Mouse (Mus musculus) lung, embryonic 16.5 days (tissue): Measurements from ENCODE around the gene Ankmy1. TPM values are rescaled to one million over a fixed set of nuclear protein-coding genes. Genes with fewer than 3 reads are reported as not detected.

Experiments
- ATAC-seq: fragments of 200-750 bp; cut with Nextera tagmentation; 2 replicates; pipeline ENCODE4 v1.8.0; 2017; ENCODE audit warnings: low read depth, mild to moderate bottlenecking, moderate library complexity
- H3K27ac ChIP-seq: fragments of 300-500 bp; sonication (generic); 2 replicates; pipeline ENCODE4 v1.5.1; 2014; ENCODE audit warnings: mild to moderate bottlenecking, control low read depth, low read length
- H3K27me3 ChIP-seq: fragments of 300-500 bp; sonication (generic); 2 replicates; pipeline ENCODE4 v1.6.1; 2014; ENCODE audit warnings: low read depth, low read length, mixed read lengths; ENCODE audit not compliant: control insufficient read depth, insufficient read depth
- H3K36me3 ChIP-seq: fragments of 300-500 bp; sonication (generic); 2 replicates; pipeline ENCODE4 v1.6.1; 2014; ENCODE audit warnings: low read length; ENCODE audit not compliant: control insufficient read depth, insufficient read depth
- H3K4me1 ChIP-seq: fragments of 300-500 bp; sonication (generic); replicated peaks from 2 replicates; pipeline ENCODE4 v1.6.1; 2014; ENCODE audit warnings: low read length, mixed read lengths; ENCODE audit not compliant: control insufficient read depth, insufficient read depth
- H3K4me2 ChIP-seq: fragments of 300-500 bp; sonication (generic); 2 replicates; pipeline ENCODE4 v1.6.1; 2014; ENCODE audit warnings: low read depth, low read length, control low read depth
- H3K4me3 ChIP-seq: fragments of 300-500 bp; sonication (generic); 2 replicates; pipeline ENCODE4 v1.5.1; 2014; ENCODE audit warnings: mild to moderate bottlenecking, low read length, control low read depth
- H3K9ac ChIP-seq: fragments of 300-500 bp; sonication (generic); 2 replicates; pipeline ENCODE4 v1.6.1; 2014; ENCODE audit warnings: low read length, control low read depth
- H3K9me3 ChIP-seq: fragments of 300-500 bp; sonication (generic); 2 replicates; pipeline ENCODE4 v1.6.1; 2016; ENCODE audit warnings: low read length; ENCODE audit not compliant: control insufficient read depth
- WGBS: fragments of 180-500 bp; shearing (Covaris S2); extraction: QIAGEN DNeasy Blood & Tissue Kit; methylation state at CpG from one replicate; pipeline ENCODE4 v1.1.7; 2014; 5-methylcytosine and 5-hydroxymethylcytosine counted together
- microRNA counts: library from miRNA; unstranded; fragments of <30 nt; microRNA quantifications from one replicate; lab custom pipeline; 2016
- microRNA-seq: library from miRNA; unstranded; fragments of <30 nt; microRNA quantifications from one replicate; pipeline ENCODE4, GENCODE M21; 2016
- polyA plus RNA-seq: library from polyadenylated mRNA; unstranded; fragments of >200 nt; fragmentation: Nextera tagmentation; extraction: Ambion mirVana; gene quantifications from 2 replicates; pipeline ENCODE4 v1.2.1, GENCODE M21; 2015

The Ankmy1 gene
- polyA plus RNA-seq, 1 experiment from 2014 or later: 0.48 TPM

GRCm38 (mm10) chr1:92815756-92816294 lies 86.9 kb downstream of the Ankmy1 start:
- Histone ChIP-seq H3K4me1 (no peaks in the 10 kb centered on the region), H3K27me3 (no peaks in the 10 kb centered on the region), H3K36me3 (no peaks in the 10 kb centered on the region), H3K9me3 (no peaks in the 10 kb centered on the region), H3K4me3 (no peak overlapping the region), H3K4me2 (no peak overlapping the region), H3K27ac (no peak overlapping the region), H3K9ac (no peak overlapping the region)
- no peak for ATAC-seq
- WGBS: 67% methylated on average over 5 of the region's 5 CpGs

GRCm38 (mm10) chr1:92815100-92815499 lies 87.6 kb downstream of the Ankmy1 start:
- H3K27ac ChIP-seq: no peak overlapping the region
- WGBS: 64% methylated on average over 9 of the region's 9 CpGs
- no peaks in the 10 kb centered on the region for H3K9me3 ChIP-seq
- H3K36me3 ChIP-seq: no peaks in the 10 kb centered on the region
- H3K4me2 ChIP-seq: no peak overlapping the region
- no peaks in the 10 kb centered on the region for H3K27me3 ChIP-seq
- no peak overlapping the region for H3K9ac ChIP-seq
- no peaks in the 10 kb centered on the region for H3K4me1 ChIP-seq
- no peak overlapping the region for H3K4me3 ChIP-seq
- no peak for ATAC-seq

GRCm38 (mm10) chr1:92814319-92814718 lies 88.4 kb downstream of the Ankmy1 start:
- H3K27me3 ChIP-seq: no peaks in the 10 kb centered on the region
- H3K4me3 ChIP-seq: no peak overlapping the region
- H3K9me3 ChIP-seq: no peaks in the 10 kb centered on the region
- H3K4me1 ChIP-seq: no peaks in the 10 kb centered on the region
- no peak overlapping the region for H3K27ac ChIP-seq
- H3K4me2 ChIP-seq: no peak overlapping the region
- 72% methylated on average over 5 of the region's 5 CpGs for WGBS
- H3K9ac ChIP-seq: no peak overlapping the region
- no peaks in the 10 kb centered on the region for H3K36me3 ChIP-seq
- ATAC-seq: no peak

MicroRNAs within 50 kb of the gene (microRNA counts, 519-probe panel; counts per million panel counts)
- microRNA mmu-miR-149 (lab: Ali Mortazavi, UCI): 3,108 counts per million, percentile 61 among the panel's probes with 10 or more counts

Small RNA genes within 50 kb of the gene (microRNA-seq; reads per million reads assigned to microRNA genes)
- 2,119 reads per million, percentile 81 among the genes with 10 or more reads in this experiment for gene Mir149

Other genes starting within 250 kb of the Ankmy1 start
- gene Gpc1, start 71.3 kb downstream of the Ankmy1 start, polyA plus RNA-seq: 25.2 and 27.7 TPM in 2 replicates
- 9.8 and 11.5 TPM in 2 replicates for gene Dusp28, start 4.1 kb upstream of the Ankmy1 start, polyA plus RNA-seq
- 14.6 and 19.8 TPM in 2 replicates for gene Rnpepl1, start 7.9 kb upstream of the Ankmy1 start, polyA plus RNA-seq
- gene Capn10, start 31.5 kb upstream of the Ankmy1 start, polyA plus RNA-seq: 27.5 and 29.2 TPM in 2 replicates
- 0.46 and 0.52 TPM in 2 replicates for gene Gpr35, start 48.0 kb upstream of the Ankmy1 start, polyA plus RNA-seq
- not detected in 2 replicates for gene Aqp12, start 103.4 kb upstream of the Ankmy1 start, polyA plus RNA-seq
- gene Kif1a, start 199.0 kb upstream of the Ankmy1 start, polyA plus RNA-seq: 7.9 and 9.2 TPM in 2 replicates
- 0.24 TPM in 1 of 2 replicates, not detected in the other for gene Agxt, start 232.3 kb upstream of the Ankmy1 start, polyA plus RNA-seq